Mouse (Mus musculus): ENCODE measurements around the gene Timm22.

DNA sequence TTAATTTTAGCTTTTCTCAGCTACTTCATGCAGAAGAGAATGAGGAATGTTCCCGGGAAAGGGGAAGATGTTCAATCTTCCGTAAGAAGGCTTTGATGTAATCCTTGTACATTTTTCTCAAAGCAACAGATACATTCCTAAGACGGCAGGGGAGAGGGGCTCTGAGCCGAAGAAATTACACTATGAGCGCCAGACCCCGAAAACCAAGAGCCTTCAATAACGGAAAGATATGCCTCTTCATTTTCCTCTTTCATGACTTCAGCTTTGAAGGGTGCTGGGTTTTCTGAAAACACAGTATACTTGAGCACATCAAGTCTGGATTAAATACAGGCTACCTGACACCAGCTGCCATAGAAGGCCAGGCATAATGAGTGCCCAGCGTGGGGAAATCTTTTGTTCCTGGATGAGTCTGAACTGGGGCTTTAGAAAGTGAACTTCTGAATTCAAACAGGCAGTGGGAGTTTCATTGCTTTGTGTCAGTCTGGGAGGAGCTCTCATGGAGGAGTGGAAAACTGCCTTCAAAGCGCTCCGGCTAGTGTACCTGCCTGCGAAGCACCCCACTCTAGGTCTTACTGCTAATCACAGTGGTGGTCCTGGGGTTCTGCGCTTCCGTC lies 23.9 kb upstream of the Timm22 start:
- TF ChIP-seq CTCF (conservative IDR thresholded peaks at IDR 0.05; ENCODE audit: insufficient read depth, insufficient read length, low read depth, low read length) (no peak), POLR2A (IDR thresholded peaks at IDR 0.05; ENCODE audit: low read depth, low read length) (no peak)

Data from kidney, adult 2 months (tissue).